Mouse (Mus musculus) kidney, postnatal 25 days (tissue): ENCODE data around the gene Nudt21.

ENCODE experiments used
- DNase-seq, 2 experiments: peaks; one replicate each; pipeline ENCODE4 v3.0.0; 2021; ENCODE audit warnings: mixed read lengths in 2 of 2

The Nudt21 gene

GRCm38 (mm10) chr8:94036944-94037524, at the start of gene Nudt21, which contains the start of gene Ogfod1:
Nudt21 (minus strand) TSS chr8:94037031.
Ogfod1 (plus strand) TSS chr8:94037198.
- peak; percentile 96 for DNase-seq

- DNase-seq: no peak
Observed at GRCm38 (mm10) chr8:94076461-94077192, 39.8 kb upstream of the Nudt21 start.

DNA sequence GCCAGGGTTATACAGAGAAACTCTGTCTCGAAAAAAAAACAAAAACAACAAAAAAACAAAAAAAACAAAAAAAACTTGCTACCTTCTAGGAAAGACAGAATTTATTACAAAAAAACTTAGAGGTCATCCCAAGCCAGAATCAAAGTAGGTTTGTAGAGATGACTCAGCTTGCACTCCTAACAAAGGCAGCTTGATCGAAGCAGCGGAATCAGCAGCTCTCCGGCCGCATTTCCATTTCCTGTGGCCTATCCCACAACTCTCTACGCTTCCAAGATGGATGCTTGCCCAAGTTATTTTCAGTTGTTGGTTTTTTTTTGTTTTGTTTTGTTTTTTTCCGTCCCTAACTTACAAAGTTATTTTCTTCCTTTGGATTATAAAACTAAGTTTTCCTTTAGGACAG, 32.0 kb upstream of the Nudt21 start:
- no peak for DNase-seq

GRCm38 (mm10) chr8:94066121-94066863, 29.5 kb upstream of the Nudt21 start:
- no peak for DNase-seq

GRCm38 (mm10) chr8:94057157-94057854, 20.5 kb upstream of the Nudt21 start:
- peak; percentile 47 to 77 for DNase-seq

GRCm38 (mm10) chr8:94052696-94053095, 15.9 kb upstream of the Nudt21 start:
- no peak for DNase-seq

DNA sequence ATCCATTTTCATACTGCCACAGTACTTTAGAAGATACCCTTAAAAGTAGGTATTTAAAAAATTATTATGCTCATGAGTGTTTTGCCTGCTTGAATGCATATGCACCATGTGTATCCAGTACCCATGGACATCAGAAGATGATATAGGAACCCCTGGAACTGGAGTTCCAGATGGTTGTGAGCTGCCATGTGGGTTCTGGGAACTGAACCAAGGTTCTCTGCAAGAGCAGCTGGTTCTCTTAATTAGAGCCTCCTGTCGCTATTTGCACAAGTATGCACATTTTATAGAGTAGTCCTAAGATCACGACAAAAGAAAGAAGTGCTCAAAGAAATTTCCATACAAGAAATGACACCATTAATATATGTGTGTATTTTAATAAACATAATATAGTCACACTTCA, 11.0 kb upstream of the Nudt21 start:
- DNase-seq: no peak

DNA sequence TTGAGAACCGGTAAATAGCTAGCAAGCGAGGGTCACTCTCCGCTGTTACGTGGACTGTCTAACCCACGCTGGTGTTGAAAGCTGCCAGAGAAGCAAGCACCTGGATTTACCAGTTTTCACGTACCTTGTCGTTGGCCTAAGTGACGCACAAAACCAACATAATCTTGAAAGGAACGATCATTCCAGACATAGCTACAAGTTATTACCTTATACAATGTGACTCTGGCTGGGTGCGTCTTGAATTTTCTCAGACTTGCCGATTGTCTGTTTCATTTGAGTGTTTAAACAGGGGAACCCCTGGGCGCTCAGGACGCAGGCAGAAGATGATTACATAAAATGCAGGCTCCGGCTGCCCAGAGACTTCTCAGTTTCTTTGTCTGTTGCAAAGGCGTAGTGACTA, 975 bp upstream of the Nudt21 start:
- DNase-seq: no peak

- DNase-seq: peak; percentile 62 to 80
Observed at GRCm38 (mm10) chr8:94036541-94036940, 290 bp downstream of the Nudt21 start.

DNA sequence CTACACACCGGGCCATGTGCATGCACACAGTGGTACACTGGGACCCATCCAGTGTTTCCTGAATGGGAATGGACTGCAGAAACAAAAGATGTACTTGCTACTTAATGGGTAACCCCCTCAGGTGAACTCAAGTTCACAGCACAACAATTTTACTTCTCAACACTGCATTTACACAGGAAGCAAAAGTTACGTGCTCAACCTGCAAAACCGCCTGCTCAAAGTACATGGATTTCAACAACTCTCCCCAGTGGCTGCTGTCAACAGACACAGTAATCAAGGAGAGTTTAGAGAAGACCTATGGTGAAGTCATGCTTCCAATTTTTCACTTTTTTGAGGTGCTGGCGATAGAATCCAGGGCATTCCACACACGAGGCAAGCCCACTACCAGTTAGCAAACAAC, 1.6 kb downstream of the Nudt21 start:
- no peak for DNase-seq

GRCm38 (mm10) chr8:94033601-94034000, 3.2 kb downstream of the Nudt21 start:
- no peak for DNase-seq

- DNase-seq: no peak
Observed at GRCm38 (mm10) chr8:94029701-94030100, 7.1 kb downstream of the Nudt21 start.

DNA sequence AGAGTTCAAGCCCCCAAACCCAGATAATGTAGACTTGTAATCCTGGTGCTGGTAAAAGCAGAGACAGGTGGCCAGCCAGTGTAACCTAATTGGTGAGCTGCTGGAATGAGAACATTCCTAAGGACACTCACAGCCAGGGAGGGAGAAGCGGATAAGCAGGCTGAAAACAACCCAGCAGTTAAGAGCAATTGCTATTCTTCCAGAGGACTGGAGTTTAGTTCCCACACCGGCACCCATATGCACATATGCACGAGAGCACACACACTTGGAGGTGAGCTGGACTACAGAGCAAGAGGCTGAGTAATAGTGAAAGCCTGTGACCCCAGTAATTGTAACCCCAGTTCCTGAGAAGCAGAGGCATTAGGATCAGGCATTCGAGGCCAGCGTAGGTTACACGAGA, 12.9 kb downstream of the Nudt21 start:
- DNase-seq: no peak

DNA sequence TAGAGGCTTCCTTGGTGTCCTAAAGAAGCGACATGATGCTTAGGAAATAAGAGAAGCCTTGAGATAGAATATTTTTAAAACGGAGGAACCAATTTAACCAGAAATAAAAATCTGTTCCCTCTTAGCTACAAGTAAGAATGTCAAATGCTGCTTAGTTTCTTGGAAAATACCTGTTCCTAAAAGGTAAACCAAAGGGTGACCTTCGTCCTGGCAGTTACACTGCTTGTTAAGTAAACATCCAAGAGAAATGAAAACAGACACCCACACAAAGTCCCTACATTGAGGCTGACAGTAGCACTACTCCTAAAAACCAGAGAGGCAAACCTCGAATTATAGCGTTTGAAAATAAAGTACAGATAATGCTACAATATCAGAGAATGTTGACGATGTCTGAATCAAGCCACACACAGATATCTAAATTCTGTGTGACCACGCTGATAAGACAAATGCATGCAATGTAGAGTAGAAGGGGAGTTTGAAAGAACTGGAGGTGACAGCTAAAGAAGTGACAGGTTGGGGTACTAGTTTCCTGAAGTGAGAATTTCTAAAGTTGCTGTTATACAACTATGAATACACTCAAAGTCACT, 23.7 kb downstream of the Nudt21 start:
- DNase-seq: no peak

- peak; percentile 70 to 84 for DNase-seq
Observed at GRCm38 (mm10) chr8:94012013-94012951, 24.5 kb downstream of the Nudt21 start, which contains the start of gene Amfr. Amfr (minus strand) TSS chr8:94012842.

GRCm38 (mm10) chr8:94011076-94012012, 25.5 kb downstream of the Nudt21 start:
- peak; percentile 13 to 40 for DNase-seq

DNA sequence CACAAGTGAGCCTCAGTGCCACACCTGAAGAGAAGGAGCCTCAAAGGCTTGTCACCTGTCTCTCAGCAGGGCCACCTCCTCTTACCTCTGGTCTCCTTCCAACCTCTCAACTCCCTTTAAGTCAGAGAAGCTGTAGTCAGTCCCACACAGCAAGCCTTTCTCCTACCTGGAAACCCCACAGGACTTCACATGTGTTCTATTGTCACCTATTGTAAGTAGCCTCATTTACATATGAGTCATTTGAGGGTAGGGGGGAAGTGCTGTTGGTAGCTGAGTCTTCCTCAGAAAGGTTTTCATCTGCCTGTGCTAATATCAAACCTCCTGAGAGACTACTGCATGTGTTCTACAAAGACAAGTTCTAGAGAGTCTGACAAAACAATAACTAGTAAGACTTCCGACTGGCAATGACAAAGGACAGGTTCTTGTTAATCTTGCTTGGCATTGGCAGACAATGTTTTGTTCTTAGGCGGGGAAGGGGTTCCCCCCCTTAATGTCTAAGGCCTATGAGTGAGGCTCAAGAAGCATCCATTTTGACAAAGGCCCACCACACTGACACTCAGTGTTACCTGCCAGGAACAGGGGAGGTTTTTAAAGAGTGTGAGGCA, 26.6 kb downstream of the Nudt21 start:
- no peak for DNase-seq

DNA sequence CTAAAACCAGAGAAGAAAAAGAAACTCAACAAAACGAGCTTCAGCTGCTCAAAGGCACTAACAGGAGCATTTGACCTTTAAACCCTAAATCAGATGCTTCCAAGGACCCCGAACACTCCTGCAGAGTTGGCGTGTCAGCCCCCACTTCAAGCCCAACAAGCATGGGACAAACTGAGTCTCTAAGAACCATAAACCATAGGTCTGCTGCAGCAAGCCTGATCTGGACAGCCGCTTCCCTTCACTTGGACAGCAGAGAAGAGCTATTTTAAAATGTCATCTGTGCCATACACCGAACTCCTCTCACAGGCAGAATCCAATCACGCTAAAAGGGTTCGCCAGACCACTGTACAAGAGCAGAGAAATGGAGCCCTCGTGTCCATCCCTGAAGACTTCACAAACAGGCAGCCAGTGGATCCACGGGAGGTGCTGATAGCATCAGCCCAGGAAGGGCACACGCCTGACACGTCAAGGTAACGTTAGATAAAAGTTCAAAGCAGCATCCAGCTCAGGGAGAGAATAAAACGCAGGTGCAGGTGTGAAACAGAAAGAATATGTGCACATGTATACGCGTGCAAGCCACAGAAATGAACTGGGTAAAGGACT, 27.5 kb downstream of the Nudt21 start:
- no peak for DNase-seq

DNA sequence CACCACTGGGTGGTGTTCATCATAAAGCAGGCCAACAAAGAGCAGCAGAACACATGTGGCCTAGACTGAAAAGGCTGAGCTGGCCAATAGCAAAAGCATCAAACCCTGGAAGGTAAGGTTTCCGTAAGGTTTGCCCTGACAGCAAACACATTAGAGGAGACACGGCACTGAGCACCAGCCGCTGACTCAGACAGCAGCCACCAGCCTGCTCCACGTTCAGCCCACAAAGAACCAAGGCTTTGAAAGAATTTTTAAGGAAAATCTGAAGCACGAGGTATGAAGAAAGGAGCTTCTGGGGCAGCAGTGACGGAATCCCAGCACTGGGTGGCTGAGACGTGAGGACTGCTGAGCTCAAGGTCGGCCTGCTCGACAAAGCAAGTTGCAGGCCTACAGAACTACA, 32.7 kb downstream of the Nudt21 start:
- DNase-seq: no peak

GRCm38 (mm10) chr8:93998961-93999360, 37.9 kb downstream of the Nudt21 start:
- DNase-seq: no peak
